Mouse (Mus musculus) lung, adult 2 months (tissue): Measurements from ENCODE around the gene Hist1h2ad. TPM values are rescaled to one million over a fixed set of nuclear protein-coding genes. Genes with fewer than 3 reads are reported as not detected.
A peak's percentile ranks its signal among the peaks of the same experiment; 100 is the strongest.
"Not testable (repeated sequence)": the region's sequence is repeated elsewhere in the genome, so short reads cannot be mapped to it uniquely, and the experiment has no call there.

Experiments used
- DNase-seq: peaks from one replicate; pipeline ENCODE4 v3.0.0; 2022
- H3K4me1 ChIP-seq: fragments of 200-500 bp; 2 replicates; pipeline ENCODE4 v1.6.1; 2011; ENCODE audit warnings: low read length; ENCODE audit not compliant: control insufficient read depth, insufficient read depth
- H3K4me3 ChIP-seq: fragments of 200-500 bp; replicated peaks from 2 replicates; pipeline ENCODE3; 2011; ENCODE audit warnings: low read depth, mild to moderate bottlenecking, control low read depth, low read length; ENCODE audit errors: extremely low read depth
- CTCF ChIP-seq: fragments of 200-500 bp; IDR thresholded peaks from 2 replicates; pipeline ENCODE4 v1.5.1; 2011; ENCODE audit warnings: mild to moderate bottlenecking, low read length, control low read depth; ENCODE audit not compliant: insufficient read depth
- POLR2A ChIP-seq: fragments of 200-500 bp; IDR thresholded peaks from 2 replicates; pipeline ENCODE4 v1.6.1; 2011; ENCODE audit warnings: low read depth, mild to moderate bottlenecking, control low read depth, low read length, borderline replicate concordance; ENCODE audit errors: extremely low read depth
- WGBS: fragments of 180-500 bp; shearing (Covaris S2); methylation state at CpG from one replicate; pipeline ENCODE4 v1.1.7; 2018; 5-methylcytosine and 5-hydroxymethylcytosine counted together
- polyA plus RNA-seq: library from polyadenylated mRNA; depleted of rRNA; stranded (reverse); fragments of >200 nt; gene quantifications from 2 replicates; pipeline ENCODE4 v1.2.3, GENCODE M21; 2012; rRNA removed

The Hist1h2ad gene
- polyA plus RNA-seq: 1.2 and 2.0 TPM in 2 replicates

GRCm38 (mm10) chr13:23573898-23574524, at the start of gene Hist1h2ad, which contains the start of gene Hist1h2bf:
TSS of gene Hist1h2ad (plus strand) at chr13:23574381.
TSS of gene Hist1h2bf (minus strand) at chr13:23574196.
- H3K4me3 ChIP-seq: peak within 1 kb of the TSS; percentile 49
- DNase-seq: peak; percentile 65
- TF ChIP-seq POLR2A: peak; percentile 33; the same call in 1 of the 2 replicates
- WGBS: 2% methylated on average over 42 of the region's 42 CpGs
- H3K4me1 ChIP-seq: not testable (repeated sequence)

- peak; percentile 79 for DNase-seq
- 12% methylated on average over 5 of the region's 5 CpGs for WGBS
Measured at GRCm38 (mm10) chr13:23524654-23525053, 49.5 kb upstream of the Hist1h2ad start.

GRCm38 (mm10) chr13:23525901-23526300, 48.3 kb upstream of the Hist1h2ad start:
- WGBS: 7% methylated on average over 10 of the region's 10 CpGs
- no peak for DNase-seq

More at GRCm38 (mm10) chr13:23524654-23525053, 49.5 kb upstream of the Hist1h2ad start:
- peaks cover 3% of the 10 kb centered on the region for H3K4me1 ChIP-seq
- TF ChIP-seq POLR2A: no peak
- peak; percentile 91 for TF ChIP-seq CTCF
- no peak overlapping the region for H3K4me3 ChIP-seq

GRCm38 (mm10) chr13:23526312-23526711, 47.9 kb upstream of the Hist1h2ad start:
- peak; percentile 88 for DNase-seq
- Histone ChIP-seq H3K4me3 (peak overlapping the region; percentile 41), H3K4me1 (peaks cover 3% of the 10 kb centered on the region)
- 1% methylated on average over 17 of the region's 17 CpGs for WGBS
- no peak for TF ChIP-seq CTCF
- TF ChIP-seq POLR2A: no peak

More at GRCm38 (mm10) chr13:23525901-23526300, 48.3 kb upstream of the Hist1h2ad start:
- TF ChIP-seq CTCF (no peak), POLR2A (no peak)
- H3K4me3 ChIP-seq: peak overlapping the region; percentile 33
- H3K4me1 ChIP-seq: peaks cover 3% of the 10 kb centered on the region

- TF ChIP-seq POLR2A: no peak
- no peak for TF ChIP-seq CTCF
Measured at GRCm38 (mm10) chr13:23529005-23529404, 45.2 kb upstream of the Hist1h2ad start.

GRCm38 (mm10) chr13:23529480-23530165, 44.6 kb upstream of the Hist1h2ad start:
- 24% methylated on average over 2 of the region's 2 CpGs for WGBS
- Histone ChIP-seq H3K4me1 (peaks cover 5% of the 10 kb centered on the region), H3K4me3 (no peak overlapping the region)
- TF ChIP-seq POLR2A (no peak), CTCF (no peak)
- no peak for DNase-seq

More at GRCm38 (mm10) chr13:23529005-23529404, 45.2 kb upstream of the Hist1h2ad start:
- DNase-seq: no peak
- WGBS: 83% methylated on average over 5 of the region's 5 CpGs
- peaks cover 3% of the 10 kb centered on the region for H3K4me1 ChIP-seq
- H3K4me3 ChIP-seq: no peak overlapping the region

GRCm38 (mm10) chr13:23530181-23530900, 43.8 kb upstream of the Hist1h2ad start:
- Histone ChIP-seq H3K4me3 (peak overlapping the region; percentile 73), H3K4me1 (peaks cover 5% of the 10 kb centered on the region)
- under 1% methylated on average over 20 of the region's 20 CpGs for WGBS
- DNase-seq: peak; percentile 61
- TF ChIP-seq CTCF: no peak
- TF ChIP-seq POLR2A: no peak

- peak; percentile 96 for DNase-seq
- H3K4me1 ChIP-seq: peaks cover 5% of the 10 kb centered on the region
- TF ChIP-seq POLR2A (peak; percentile 98), CTCF (no peak)
- WGBS: under 1% methylated on average over 62 of the region's 70 CpGs
- H3K4me3 ChIP-seq: peak within 1 kb of the TSS; percentile 73
Measured at GRCm38 (mm10) chr13:23530901-23531875, 43.0 kb upstream of the Hist1h2ad start, which contains the start of gene Hist1h4h. TSS of gene Hist1h4h (plus strand) at chr13:23531050.
